Mouse (Mus musculus) intestine, postnatal 0 days (tissue): ENCODE measurements around the gene Snapc4. TPM values are rescaled to one million over a fixed set of nuclear protein-coding genes. Genes with fewer than 3 reads are reported as not detected.

ENCODE experiments used
- ATAC-seq: fragments of 200-750 bp; cut with Nextera tagmentation; 2 replicates; pipeline ENCODE4 v1.8.0; 2017; ENCODE audit warnings: mild to moderate bottlenecking, moderate TSS enrichment, moderate library complexity
- H3K27ac ChIP-seq: fragments of 300-500 bp; sonication (generic); 2 replicates; pipeline ENCODE4 v1.5.1; 2014; ENCODE audit warnings: mild to moderate bottlenecking, low read depth, low read length, moderate library complexity
- H3K27me3 ChIP-seq: fragments of 300-500 bp; sonication (generic); replicated peaks from 2 replicates; pipeline ENCODE4 v1.6.1; 2014; ENCODE audit warnings: low read length, mixed read lengths; ENCODE audit not compliant: control insufficient read depth, insufficient read depth
- H3K36me3 ChIP-seq: fragments of 300-500 bp; sonication (generic); 2 replicates; pipeline ENCODE4 v1.6.1; 2014; ENCODE audit warnings: mild to moderate bottlenecking, moderate library complexity; ENCODE audit not compliant: control insufficient read depth, insufficient read depth
- H3K4me1 ChIP-seq: fragments of 300-500 bp; sonication (generic); replicated peaks from 2 replicates; pipeline ENCODE4 v1.6.1; 2014; ENCODE audit warnings: antibody characterized with exemption, low read length, mixed read lengths; ENCODE audit not compliant: control insufficient read depth, insufficient read depth
- H3K4me2 ChIP-seq: fragments of 300-500 bp; sonication (generic); replicated peaks from 2 replicates; pipeline ENCODE4 v1.6.1; 2014; ENCODE audit warnings: low read depth, mild to moderate bottlenecking, moderate library complexity
- H3K4me3 ChIP-seq: fragments of 300-500 bp; sonication (generic); 2 replicates; pipeline ENCODE4 v1.5.1; 2014; ENCODE audit warnings: low read depth, low read length
- H3K9ac ChIP-seq: fragments of 300-500 bp; sonication (generic); 2 replicates; pipeline ENCODE4 v1.6.1; 2014; ENCODE audit warnings: mild to moderate bottlenecking, low read depth, low read length
- H3K9me3 ChIP-seq: fragments of 300-500 bp; sonication (generic); 2 replicates; pipeline ENCODE4 v1.6.1; 2016; ENCODE audit warnings: mixed run types; ENCODE audit not compliant: control insufficient read depth
- CTCF ChIP-seq: sonication (generic); IDR thresholded peaks from 2 replicates; pipeline ENCODE4 v1.5.1; 2016; ENCODE audit warnings: low read depth, mild to moderate bottlenecking, control low read depth, antibody characterized with exemption, moderate library complexity
- WGBS: fragments of 180-500 bp; shearing (Covaris S2); extraction: QIAGEN DNeasy Blood & Tissue Kit; methylation state at CpG from one replicate; pipeline ENCODE4 v1.1.7; 2014; 5-methylcytosine and 5-hydroxymethylcytosine counted together
- polyA plus RNA-seq: library from polyadenylated mRNA; unstranded; fragments of >200 nt; fragmentation: Nextera tagmentation; extraction: Ambion mirVana; gene quantifications from 2 replicates; pipeline ENCODE4 v1.2.1, GENCODE M21; 2015

The Snapc4 gene
- polyA plus RNA-seq, 1 experiment from 2014 or later, result 5.6 TPM

DNA sequence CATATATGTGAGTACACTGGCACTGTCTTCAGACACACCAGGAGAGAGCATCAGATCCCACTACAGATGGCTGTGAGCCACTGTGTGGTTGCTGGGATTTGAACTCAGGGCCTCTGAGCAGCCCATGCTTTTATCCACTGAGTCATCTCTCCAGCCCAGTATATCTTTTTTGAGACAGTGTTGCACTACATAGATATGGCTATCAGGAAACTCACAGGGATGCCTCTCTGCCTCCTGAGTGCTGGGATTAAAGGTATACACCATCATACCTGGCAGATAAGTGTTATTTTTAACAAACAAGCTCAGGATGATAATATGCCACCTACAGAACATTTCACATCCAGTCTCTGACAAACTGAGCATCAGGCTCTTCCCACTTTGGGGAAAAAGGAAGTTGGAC lies 36.6 kb upstream of the Snapc4 start:
- H3K36me3 ChIP-seq, result peaks cover 92% of the 10 kb centered on the region

DNA sequence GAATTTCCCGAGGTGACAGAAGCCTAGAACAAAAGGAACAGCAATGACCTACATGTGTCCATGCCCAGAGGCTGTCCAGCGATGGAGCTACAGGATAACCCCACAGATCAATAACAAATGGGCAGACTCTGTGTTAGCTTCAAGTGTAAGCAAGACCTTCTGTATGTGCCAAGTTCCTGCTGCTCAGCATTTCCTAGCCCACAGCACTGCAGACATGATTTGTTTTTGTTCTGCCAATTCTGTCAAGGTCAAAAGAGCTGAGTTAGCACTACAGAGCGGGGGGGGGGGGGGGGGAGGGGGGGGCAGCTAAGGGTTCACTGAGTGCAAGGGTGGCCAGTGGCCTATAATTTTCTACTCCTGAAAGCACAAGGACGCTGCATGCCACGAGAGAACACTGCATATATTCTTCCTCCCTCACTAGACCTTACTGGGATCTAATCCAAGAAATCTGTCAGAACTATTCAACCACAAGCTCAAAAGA lies 30.5 kb upstream of the Snapc4 start:
- TF ChIP-seq CTCF, result no peak
- peaks cover 59% of the 10 kb centered on the region for H3K36me3 ChIP-seq
- 61% methylated on average over 4 of the region's 5 CpGs for WGBS
- H3K4me3 ChIP-seq, result no peak overlapping the region
- no peaks in the 10 kb centered on the region for H3K9me3 ChIP-seq
- H3K9ac ChIP-seq, result no peak overlapping the region
- no peak overlapping the region for H3K4me2 ChIP-seq
- 0 out of 2 replicates have a peak, but pooled peaks cover 9% of the 10 kb centered on the region for H3K4me1 ChIP-seq
- no peak for ATAC-seq
- H3K27ac ChIP-seq, result no peak overlapping the region
- no peaks in the 10 kb centered on the region for H3K27me3 ChIP-seq

More for the DNA sequence above, 36.6 kb upstream of the Snapc4 start:
- Histone ChIP-seq H3K9me3 (no peaks in the 10 kb centered on the region), H3K27me3 (no peaks in the 10 kb centered on the region), H3K9ac (no peak overlapping the region), H3K27ac (no peak overlapping the region), H3K4me3 (no peak overlapping the region), H3K4me2 (no peak overlapping the region), H3K4me1 (no peaks in the 10 kb centered on the region)
- ATAC-seq, result no peak
- no peak for TF ChIP-seq CTCF

DNA sequence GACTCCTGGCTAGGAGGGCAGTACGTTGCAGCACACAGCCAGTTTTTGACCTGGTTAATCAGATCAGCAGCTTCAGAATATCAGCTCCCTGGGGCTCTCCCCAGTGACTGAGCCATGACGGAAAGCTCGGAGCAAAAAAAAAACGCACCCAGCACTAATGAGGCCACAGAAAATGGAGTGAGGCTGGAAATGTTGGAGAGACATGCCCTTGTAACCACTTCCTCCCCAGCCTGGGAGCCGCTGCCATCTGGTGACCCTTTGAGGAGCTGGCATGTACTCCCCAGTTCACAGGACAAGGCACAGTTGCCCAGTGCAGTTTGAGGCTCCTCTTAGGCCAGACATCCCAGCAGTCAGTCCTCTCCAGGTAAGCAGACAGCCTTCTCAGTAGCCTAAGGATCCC lies 29.6 kb upstream of the Snapc4 start:
- no peak overlapping the region for H3K4me2 ChIP-seq
- no peak for ATAC-seq
- H3K9ac ChIP-seq, result no peak overlapping the region
- H3K27me3 ChIP-seq, result no peaks in the 10 kb centered on the region
- no peak for TF ChIP-seq CTCF
- H3K36me3 ChIP-seq, result peaks cover 52% of the 10 kb centered on the region
- H3K27ac ChIP-seq, result no peak overlapping the region
- no peaks in the 10 kb centered on the region for H3K9me3 ChIP-seq
- H3K4me1 ChIP-seq, result 0 out of 2 replicates have a peak, but pooled peaks cover 9% of the 10 kb centered on the region
- 80% methylated on average over 5 of the region's 5 CpGs for WGBS
- H3K4me3 ChIP-seq, result no peak overlapping the region

DNA sequence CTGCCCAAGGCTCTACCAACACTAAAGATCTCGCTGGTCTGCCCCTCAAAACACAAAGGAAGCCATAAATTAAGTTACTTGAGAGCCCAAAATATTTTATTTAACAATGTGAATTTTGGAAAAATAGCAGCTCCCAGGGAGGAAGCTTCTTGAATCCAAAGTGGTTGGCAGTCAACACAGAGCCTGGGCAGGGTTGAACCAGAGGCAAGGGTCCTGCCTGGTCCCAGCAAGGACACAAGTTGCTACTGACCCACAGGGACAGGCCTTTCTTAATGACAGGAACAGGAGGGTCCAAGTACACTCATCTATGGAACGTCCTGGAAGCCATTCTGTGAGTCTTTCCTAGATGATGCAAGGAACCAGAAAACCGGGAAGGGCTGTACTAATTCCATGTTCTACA lies 28.9 kb upstream of the Snapc4 start:
- Histone ChIP-seq H3K4me2 (peak overlapping the region; percentile 88), H3K9ac (no peak overlapping the region), H3K27me3 (no peaks in the 10 kb centered on the region), H3K4me3 (peak overlapping the region; percentile 90), H3K9me3 (no peaks in the 10 kb centered on the region), H3K4me1 (0 out of 2 replicates have a peak, but pooled peaks cover 9% of the 10 kb centered on the region), H3K36me3 (peaks cover 50% of the 10 kb centered on the region), H3K27ac (no peak overlapping the region)
- 58% methylated on average over 3 of the region's 3 CpGs for WGBS
- no peak for TF ChIP-seq CTCF
- ATAC-seq, result no peak

DNA sequence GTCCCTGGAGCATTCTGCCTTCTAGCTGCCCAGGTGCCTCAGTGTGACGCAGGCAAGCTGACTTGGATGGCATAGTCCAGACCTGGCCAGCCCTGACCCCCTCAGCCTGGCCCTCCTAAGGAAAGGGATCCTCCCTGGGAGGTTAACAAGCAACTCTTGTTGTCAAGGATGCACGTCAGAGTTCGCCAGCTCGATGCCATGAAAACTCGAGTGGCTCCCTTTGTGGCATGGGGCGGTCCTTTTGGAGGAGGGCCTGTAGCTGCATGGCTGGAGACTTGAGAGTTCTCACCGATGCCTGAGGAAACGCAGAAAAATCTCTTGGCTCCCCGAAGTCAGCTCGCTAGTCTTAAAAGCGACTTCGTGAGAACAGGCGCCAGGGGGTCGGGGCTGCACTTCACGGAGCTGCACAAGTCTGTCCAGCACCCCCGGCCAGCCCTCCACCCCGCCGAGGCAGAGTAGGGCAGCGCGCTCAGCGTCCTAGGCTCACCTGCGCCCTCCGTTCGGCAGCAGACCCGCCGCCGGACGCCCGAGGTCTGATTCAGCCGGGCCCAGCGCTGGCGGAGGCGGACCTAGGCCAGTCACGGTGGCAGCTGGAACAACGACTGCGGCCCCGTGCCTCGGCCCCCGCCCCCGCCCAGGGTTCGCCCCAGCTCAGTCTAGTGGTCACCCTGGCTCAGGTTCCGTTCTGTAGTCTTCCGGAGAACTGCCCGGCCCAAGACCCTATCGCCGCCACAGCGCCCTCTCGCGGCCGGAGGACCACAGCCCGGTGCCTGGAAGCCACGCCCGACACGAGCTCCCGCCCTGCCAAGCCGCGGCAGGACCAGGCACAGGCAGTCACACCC lies 28.3 kb upstream of the Snapc4 start, which contains the start of gene Inpp5e:
Gene Inpp5e (minus strand): TSS at position 689 of the 842 bp plus-strand sequence.
- H3K27ac ChIP-seq, result peak within 1 kb of the TSS; percentile 88
- peaks cover 45% of the 10 kb centered on the region for H3K36me3 ChIP-seq
- peak; percentile 98 for TF ChIP-seq CTCF
- 0 out of 2 replicates have a peak, but pooled peaks cover 9% of the 10 kb centered on the region for H3K4me1 ChIP-seq
- H3K4me2 ChIP-seq, result peak within 1 kb of the TSS; percentile 88
- peak within 1 kb of the TSS; percentile 90 for H3K4me3 ChIP-seq
- H3K27me3 ChIP-seq, result no peaks in the 10 kb centered on the region
- no peaks in the 10 kb centered on the region for H3K9me3 ChIP-seq
- under 1% methylated on average over 53 of the region's 57 CpGs for WGBS
- peak; percentile 92 for ATAC-seq
- H3K9ac ChIP-seq, result peak within 1 kb of the TSS; percentile 91

DNA sequence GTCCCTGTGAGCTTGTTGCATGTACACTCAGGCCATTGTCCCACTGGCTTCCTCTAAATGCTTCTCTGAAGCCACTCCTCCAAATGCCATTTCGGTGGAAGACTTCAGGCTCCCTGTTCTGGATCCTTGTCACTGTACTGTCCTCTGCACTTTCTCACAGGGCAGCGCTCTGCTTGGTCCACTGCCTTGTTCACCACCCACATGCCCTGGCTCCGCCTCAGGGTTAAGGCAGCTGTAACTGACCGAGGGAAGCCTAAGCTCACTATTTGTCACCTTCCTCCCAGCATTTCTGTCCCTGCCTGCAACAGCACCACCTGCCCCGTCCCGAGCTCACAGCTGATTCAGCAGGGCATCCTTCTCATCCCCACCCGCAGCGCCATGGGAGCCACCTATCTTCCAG lies 22.9 kb upstream of the Snapc4 start:
- TF ChIP-seq CTCF, result no peak
- no peak overlapping the region for H3K9ac ChIP-seq
- H3K36me3 ChIP-seq, result peaks cover 48% of the 10 kb centered on the region
- no peaks in the 10 kb centered on the region for H3K27me3 ChIP-seq
- no peak for ATAC-seq
- no peaks in the 10 kb centered on the region for H3K9me3 ChIP-seq
- 70% methylated on average over 8 of the region's 8 CpGs for WGBS
- no peak overlapping the region for H3K4me2 ChIP-seq
- no peak overlapping the region for H3K4me3 ChIP-seq
- H3K4me1 ChIP-seq, result 0 out of 2 replicates have a peak, but pooled peaks cover 6% of the 10 kb centered on the region
- no peak overlapping the region for H3K27ac ChIP-seq
